Mouse (Mus musculus) kidney, adult 9 months (tissue): ENCODE measurements around the gene Vwa3b.
A peak's percentile ranks its signal among the peaks of the same experiment; 100 is the strongest.

Experiments
- DNase-seq: peaks from one replicate; pipeline ENCODE4 v3.0.0; 2022

Gene Vwa3b

GRCm38 (mm10) chr1:37011626-37012209 lies 14.7 kb upstream of the Vwa3b start:
- DNase-seq, result no peak

- no peak for DNase-seq
Measured at GRCm38 (mm10) chr1:37013006-37013405, 13.4 kb upstream of the Vwa3b start.

GRCm38 (mm10) chr1:37013687-37014086 lies 12.7 kb upstream of the Vwa3b start:
- peak; percentile 85 for DNase-seq

- DNase-seq, result no peak
Measured at GRCm38 (mm10) chr1:37019017-37019416, 7.4 kb upstream of the Vwa3b start.

- DNase-seq, result no peak
Measured at GRCm38 (mm10) chr1:37022704-37023103, 3.7 kb upstream of the Vwa3b start.

- DNase-seq, result no peak
Measured at GRCm38 (mm10) chr1:37024736-37025135, 1.7 kb upstream of the Vwa3b start.

GRCm38 (mm10) chr1:37025376-37025775 lies 1.0 kb upstream of the Vwa3b start:
- DNase-seq, result peak; percentile 37

- DNase-seq, result no peak
Measured at GRCm38 (mm10) chr1:37026866-37027265, 470 bp downstream of the Vwa3b start.

GRCm38 (mm10) chr1:37028439-37029153 lies 2.2 kb downstream of the Vwa3b start:
- DNase-seq, result no peak

- DNase-seq, result no peak
Measured at GRCm38 (mm10) chr1:37029154-37029907, 2.9 kb downstream of the Vwa3b start.

- DNase-seq, result no peak
Measured at GRCm38 (mm10) chr1:37029942-37030341, 3.5 kb downstream of the Vwa3b start.

GRCm38 (mm10) chr1:37030693-37031092 lies 4.3 kb downstream of the Vwa3b start:
- no peak for DNase-seq

GRCm38 (mm10) chr1:37035879-37036278 lies 9.5 kb downstream of the Vwa3b start:
- DNase-seq, result no peak

- DNase-seq, result no peak
Measured at GRCm38 (mm10) chr1:37041126-37041525, 14.7 kb downstream of the Vwa3b start.

- no peak for DNase-seq
Measured at GRCm38 (mm10) chr1:37041856-37042255, 15.5 kb downstream of the Vwa3b start.

GRCm38 (mm10) chr1:37042769-37043168 lies 16.4 kb downstream of the Vwa3b start:
- DNase-seq, result no peak

GRCm38 (mm10) chr1:37043196-37043595 lies 16.8 kb downstream of the Vwa3b start:
- DNase-seq, result no peak

- DNase-seq, result no peak
Measured at GRCm38 (mm10) chr1:37045472-37045871, 19.1 kb downstream of the Vwa3b start.

- DNase-seq, result no peak
Measured at GRCm38 (mm10) chr1:37049159-37049558, 22.8 kb downstream of the Vwa3b start.

GRCm38 (mm10) chr1:37053691-37054090 lies 27.3 kb downstream of the Vwa3b start:
- peak; percentile 49 for DNase-seq

GRCm38 (mm10) chr1:37056831-37057561 lies 30.6 kb downstream of the Vwa3b start:
- DNase-seq, result peak; percentile 35

GRCm38 (mm10) chr1:37060856-37061255 lies 34.5 kb downstream of the Vwa3b start:
- no peak for DNase-seq

- DNase-seq, result no peak
Measured at GRCm38 (mm10) chr1:37063053-37063452, 36.7 kb downstream of the Vwa3b start.
